Mouse (Mus musculus) ES-CJ7 (cell line): ENCODE measurements at regions not wholly inside any gene's neighbourhood (a gene's known extent, or its start where the extent isn't known, plus 50 kb on each side); places are given as distances from the start of the nearest gene placed in this dataset.

Experiments
- DNase-seq: peaks from one replicate; pipeline ENCODE4 v3.0.0; 2011; ENCODE audit warnings: low read depth, low spot score

- no peak for DNase-seq
Measured at GRCm38 (mm10) chr8:12502856-12503255, 70.0 kb upstream of the Spaca7 start.

GRCm38 (mm10) chr8:12503344-12503743, 69.5 kb upstream of the Spaca7 start:
- peak; percentile 89 for DNase-seq

- peak; percentile 92 for DNase-seq
Measured at GRCm38 (mm10) chr8:12504240-12504639, 68.6 kb upstream of the Spaca7 start.

DNA sequence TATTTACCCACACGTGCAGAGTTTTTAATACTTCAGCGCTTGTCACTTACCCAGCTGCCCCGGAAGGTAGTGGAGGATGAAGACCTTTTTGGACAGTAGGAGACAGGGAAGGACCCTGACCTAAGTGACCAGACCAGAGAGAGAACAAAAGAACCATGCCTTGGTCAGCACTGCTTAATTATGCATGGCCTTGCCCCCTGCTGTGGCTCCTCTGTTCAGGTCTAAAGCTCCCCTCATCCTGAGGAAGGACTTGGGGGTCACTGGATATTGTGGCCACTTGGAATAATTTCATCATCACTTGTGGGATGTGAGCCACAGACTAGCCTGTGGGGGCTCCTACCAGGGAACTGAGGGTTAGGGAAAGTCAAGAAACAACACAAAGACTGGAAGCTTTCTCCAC, 68.1 kb upstream of the Spaca7 start:
- no peak for DNase-seq

DNA sequence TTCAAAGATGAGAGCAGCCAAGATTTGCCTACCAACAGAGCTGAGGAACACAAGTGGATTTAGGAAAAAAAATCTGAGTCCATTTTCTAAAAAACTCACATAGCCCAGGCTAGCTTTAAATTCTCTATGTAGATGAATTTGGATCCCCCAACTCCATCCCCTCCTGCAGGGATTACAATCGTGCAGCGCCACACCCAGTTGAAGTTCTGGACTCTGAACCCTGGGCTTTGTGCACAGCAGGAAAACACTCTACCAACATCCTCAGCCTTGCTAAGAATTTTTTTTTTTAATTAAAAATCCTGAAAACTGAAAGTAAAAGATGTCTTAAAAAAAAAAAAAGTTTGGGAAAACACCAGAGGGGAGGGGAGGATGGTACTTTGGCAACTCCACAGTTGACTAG, 62.6 kb upstream of the Spaca7 start:
- DNase-seq = no peak

DNA sequence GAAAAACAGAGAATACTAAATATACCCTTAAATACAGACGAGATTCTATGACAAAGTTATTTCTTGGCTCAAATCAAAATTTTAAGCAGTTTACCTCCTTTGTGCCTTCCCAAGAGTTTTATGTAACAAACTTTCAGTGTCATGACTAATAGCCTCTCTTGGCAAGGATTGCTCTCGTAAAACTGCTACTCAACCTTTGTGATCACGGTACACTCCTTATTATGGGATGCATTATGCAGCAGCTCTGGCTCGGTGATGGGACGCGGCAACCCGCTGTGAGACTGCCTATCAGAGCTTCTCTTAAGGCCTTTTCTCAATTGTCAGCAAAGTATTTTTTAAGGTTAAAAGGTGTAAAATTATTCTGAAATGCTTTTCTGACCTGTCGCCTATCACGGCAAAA, 59.8 kb upstream of the Spaca7 start:
- no peak for DNase-seq

DNA sequence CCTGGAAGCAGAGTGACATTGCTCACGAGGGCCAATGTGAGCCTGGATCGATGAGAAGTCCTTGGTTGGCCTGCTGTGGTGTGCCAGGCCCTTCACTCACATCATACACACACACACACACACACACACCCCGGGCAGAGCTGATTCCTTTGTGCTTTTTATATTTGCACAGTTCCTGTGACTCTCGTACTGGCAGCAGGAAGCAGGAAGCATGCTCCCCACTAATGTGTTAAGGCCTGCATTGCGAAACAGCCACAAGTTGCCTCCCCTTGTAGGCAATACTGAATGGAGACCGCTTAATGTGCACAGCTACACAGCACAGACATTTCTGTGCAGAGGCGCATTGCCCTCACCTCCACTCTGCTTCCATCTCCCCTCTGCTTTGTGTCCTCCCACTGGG, 58.7 kb upstream of the Spaca7 start:
- no peak for DNase-seq

- DNase-seq = no peak
Measured at GRCm38 (mm10) chr8:12521636-12522035, 51.2 kb upstream of the Spaca7 start.
